In the genomic region with DNA sequence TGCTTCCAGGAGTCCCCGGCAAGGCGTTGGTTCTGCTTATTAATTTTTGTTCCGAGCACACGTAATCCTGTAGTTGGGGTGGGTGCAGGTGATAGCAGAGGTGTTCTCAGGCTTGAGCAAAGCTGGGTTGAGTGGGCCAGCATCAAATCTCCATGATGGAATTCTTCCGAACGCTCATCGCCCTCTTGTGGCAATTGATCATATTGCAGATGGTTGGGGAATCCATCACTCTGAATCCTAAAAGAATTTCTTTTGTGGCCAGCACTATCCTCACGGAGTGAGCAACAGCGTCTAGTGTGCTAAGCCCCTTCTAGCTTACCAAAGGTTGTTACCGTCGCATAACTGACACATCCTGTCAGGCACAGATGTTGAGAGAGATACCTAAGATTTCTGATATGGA, we compare ENCODE assay signal across 9 mouse cellular contexts. TPM values are rescaled to one million over a fixed set of nuclear protein-coding genes. Genes with fewer than 3 reads are reported as not detected.
DNase-seq lines count a peak whose midpoint lies in the region; ATAC-seq and TF ChIP-seq lines count a peak whose summit lies in the region.
"Had no signal": no experiment of that assay in that cellular context is flagged by ENCODE, and none has a peak within 500 bp of the region (broad histone marks: within the 10 kb centered on the region; RNA-seq: fewer than 3 reads in every experiment).

No protein-coding gene starts in this region.

- no peaks in the 10 kb centered on the region for H3K4me1 ChIP-seq in hindbrain, embryonic 12.5 days
- H3K4me1 ChIP-seq in midbrain, postnatal 0 days (ENCODE audit: insufficient read depth, low read length): no peaks in the 10 kb centered on the region

- no peak overlapping the region for H3K4me2 ChIP-seq in hindbrain, embryonic 12.5 days (replicated peaks)
- no peak overlapping the region for H3K4me2 ChIP-seq in midbrain, postnatal 0 days (ENCODE audit: low read depth, low read length, poor library complexity, severe bottlenecking)

- H3K36me3 ChIP-seq in hindbrain, embryonic 12.5 days: no peaks in the 10 kb centered on the region
- no peaks in the 10 kb centered on the region for H3K36me3 ChIP-seq in midbrain, postnatal 0 days (ENCODE audit: insufficient read depth, low read length)

- H3K27ac ChIP-seq in hindbrain, embryonic 12.5 days: no peak overlapping the region
- H3K27ac ChIP-seq in midbrain, postnatal 0 days (ENCODE audit: low read depth, low read length): no peak overlapping the region

- peak; percentile 96 for TF ChIP-seq CTCF in midbrain, postnatal 0 days (IDR thresholded peaks at IDR 0.05)

- intact Hi-C loops in left cerebral cortex, postnatal 36 days (cut with DNase I): loop anchor here (10.0 kb wide), 2 partner anchors 198 to 318 kb away; no protein-coding TSS in a partner anchor

- H3K4me3 ChIP-seq in hindbrain, embryonic 12.5 days: no peak overlapping the region
- H3K4me3 ChIP-seq in midbrain, postnatal 0 days (ENCODE audit: low read depth, low read length): no peak overlapping the region
- H3K4me3 ChIP-seq: megakaryocyte, embryonic 14.5 days had no signal

- H3K9ac ChIP-seq in hindbrain, embryonic 12.5 days: no peak overlapping the region
- H3K9ac ChIP-seq in midbrain, postnatal 0 days (replicated peaks; ENCODE audit: low read length, poor library complexity, severe bottlenecking): no peak overlapping the region

- no peaks in the 10 kb centered on the region for H3K27me3 ChIP-seq in hindbrain, embryonic 12.5 days
- H3K27me3 ChIP-seq in midbrain, postnatal 0 days (ENCODE audit: insufficient read depth, low read length): no peaks in the 10 kb centered on the region

- DNase-seq in kidney, adult 18-20 months: peak; percentile 64
- DNase-seq in kidney, adult 11 months: no peak
- DNase-seq in adrenal gland, postnatal 14 days: peak; percentile 77
- peak; percentile 71 for DNase-seq in embryo, embryonic 9.5 days (ENCODE audit: extremely low spot score)
- peak; percentile 61 to 72 for DNase-seq in left cerebral cortex, postnatal 36 days (ENCODE audit: low spot score in 2 of 2)
- DNase-seq in midbrain, postnatal 0 days (ENCODE audit: low spot score): peak; percentile 89
- DNase-seq in testis, postnatal 14 days (ENCODE audit: low spot score): peak; percentile 56

- WGBS in hindbrain, embryonic 12.5 days: 18% methylated on average over 11 of the region's 11 CpGs
- WGBS in midbrain, postnatal 0 days: 15% methylated on average over 11 of the region's 11 CpGs

- H3K9me3 ChIP-seq in hindbrain, embryonic 12.5 days (replicated peaks): no peaks in the 10 kb centered on the region
- no peaks in the 10 kb centered on the region for H3K9me3 ChIP-seq in midbrain, postnatal 0 days (ENCODE audit: low read length)
- H3K9me3 ChIP-seq: megakaryocyte, embryonic 14.5 days had no signal

- 0 out of 2 replicates have a peak, but pooled peaks have one; percentile 16 for ATAC-seq in hindbrain, embryonic 12.5 days (ENCODE audit: low FRiP score)
- peak; percentile 58 for ATAC-seq in midbrain, postnatal 0 days (ENCODE audit: low FRiP score)

RNA-seq across cellular contexts. Expression of gene Fam169a, which starts 14.4 kb away (rescaled TPM):
- 4.5 and 5.7 TPM in 2 replicates for total RNA-seq in adrenal gland, postnatal 14 days (2021)
- 14.8 and 14.9 TPM in 2 replicates for polyA plus RNA-seq in hindbrain, embryonic 12.5 days (2016; fragmentation: Nextera tagmentation; extraction: Ambion mirVana)
- 10 to 100 TPM; 44.6 to 47.7 TPM for total RNA-seq in left cerebral cortex, postnatal 36 days (2021)
- total RNA-seq in midbrain, postnatal 0 days (2014; rRNA removed): 46.4 and 48.8 TPM in 2 replicates
- 28.8 and 29.9 TPM in 2 replicates for polyA plus RNA-seq in midbrain, postnatal 0 days (2015; fragmentation: Nextera tagmentation; extraction: Ambion mirVana)

RNA-seq across cellular contexts. Expression of gene 1700029F12Rik, which starts 18.5 kb away (rescaled TPM):
- not detected in 2 replicates for total RNA-seq in adrenal gland, postnatal 14 days (2021)
- polyA plus RNA-seq in hindbrain, embryonic 12.5 days (2016; fragmentation: Nextera tagmentation; extraction: Ambion mirVana): not detected in 2 replicates
- total RNA-seq in left cerebral cortex, postnatal 36 days (2021): not detected
- total RNA-seq in midbrain, postnatal 0 days (2014; rRNA removed): not detected in 2 replicates
- not detected in 2 replicates for polyA plus RNA-seq in midbrain, postnatal 0 days (2015; fragmentation: Nextera tagmentation; extraction: Ambion mirVana)

RNA-seq across cellular contexts. Expression of gene Gm6169, which starts 46.4 kb away (rescaled TPM):
- total RNA-seq in adrenal gland, postnatal 14 days (2021): 0.33 TPM in 1 of 2 replicates, not detected in the other
- 0.40 and 1.4 TPM in 2 replicates for polyA plus RNA-seq in hindbrain, embryonic 12.5 days (2016; fragmentation: Nextera tagmentation; extraction: Ambion mirVana)
- total RNA-seq in left cerebral cortex, postnatal 36 days (2021): 1 to 10 TPM in 1 of 2 experiments, not detected in 1; 2.3 TPM
- total RNA-seq in midbrain, postnatal 0 days (2014; rRNA removed): not detected in 2 replicates
- 0.58 and 0.89 TPM in 2 replicates for polyA plus RNA-seq in midbrain, postnatal 0 days (2015; fragmentation: Nextera tagmentation; extraction: Ambion mirVana)
